In the genomic region with DNA sequence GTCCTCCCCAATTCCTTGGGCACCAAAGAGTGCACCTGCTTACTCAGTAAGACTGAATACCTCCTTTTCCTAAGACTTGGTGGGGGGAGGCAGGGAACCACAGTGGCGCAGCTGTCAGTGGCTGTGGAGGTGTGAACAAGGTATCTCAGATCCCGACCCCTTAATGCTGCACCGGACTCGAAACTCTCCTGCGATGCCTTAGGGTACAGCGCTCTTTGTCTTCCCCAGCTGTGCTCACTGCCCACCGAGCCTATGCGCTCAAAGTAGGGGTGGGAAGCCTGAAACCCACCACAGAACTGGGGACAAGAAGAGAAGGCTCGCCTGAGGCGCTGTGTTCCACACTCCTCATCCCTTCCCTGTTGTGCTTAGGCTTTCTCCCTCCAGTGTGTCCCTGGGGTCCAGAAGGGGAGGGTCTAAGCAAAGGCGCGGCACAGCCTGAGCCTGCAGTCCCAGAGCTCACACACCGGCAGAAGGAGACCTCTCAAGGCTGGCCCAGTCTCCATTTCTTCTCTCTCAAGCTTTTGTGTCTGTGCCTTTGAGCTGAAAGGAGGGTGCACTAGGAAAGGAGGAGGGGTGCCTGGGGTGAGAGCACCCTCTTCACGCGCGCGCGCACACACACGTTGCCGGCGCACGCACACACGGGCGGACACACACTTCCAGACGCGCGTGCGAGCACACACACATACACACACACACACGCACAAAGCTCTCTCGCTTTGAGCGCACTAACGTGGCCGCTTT, we compare ENCODE assay signal across 10 mouse cellular contexts. TPM values are rescaled to one million over a fixed set of nuclear protein-coding genes. Genes with fewer than 3 reads are reported as not detected.
DNase-seq lines count a peak whose midpoint lies in the region; ATAC-seq and TF ChIP-seq lines count a peak whose summit lies in the region.
"Had no signal": no experiment of that assay in that cellular context is flagged by ENCODE, and none has a peak within 500 bp of the region (broad histone marks: within the 10 kb centered on the region; RNA-seq: fewer than 3 reads in every experiment).

Gene Rab33a, plus strand, starts transcription at position 478 of the 741 bp plus-strand sequence.

- ATAC-seq in kidney, embryonic 14.5 days (ENCODE audit: low FRiP score, low TSS enrichment): peak; percentile 80
- peak; percentile 67 for ATAC-seq in forebrain, embryonic 14.5 days
- ATAC-seq in intestine, postnatal 0 days: 0 out of 2 replicates have a peak, but pooled peaks have one; percentile 6
- ATAC-seq in liver, postnatal 0 days: no peak
- ATAC-seq: Patski had no signal

- no peak for TF ChIP-seq EP300 in liver, postnatal 0 days (IDR thresholded peaks at IDR 0.05; ENCODE audit: low read depth)

- DNase-seq in kidney, adult 11 months: no peak
- DNase-seq in brain, embryonic 14.5 days (ENCODE audit: low read depth): peak; percentile 83
- peak; percentile 75 for DNase-seq in forebrain, embryonic 14.5 days (ENCODE audit: low spot score)
- no peak for DNase-seq in liver, postnatal 0 days
- DNase-seq in right cerebral cortex, postnatal 36 days (ENCODE audit: low spot score in 2 of 2): peak; percentile 42 to 46
- DNase-seq in spleen, postnatal 4 days (ENCODE audit: low spot score in 2 of 2): no peak

- no peak for TF ChIP-seq CTCF in brain, embryonic 14.5 days (IDR thresholded peaks at IDR 0.05; ENCODE audit: borderline replicate concordance, extremely low read depth, insufficient read depth, insufficient read length)
- TF ChIP-seq CTCF in intestine, postnatal 0 days (IDR thresholded peaks at IDR 0.05; ENCODE audit: low read depth): no peak
- TF ChIP-seq CTCF in liver, postnatal 0 days (IDR thresholded peaks at IDR 0.05; ENCODE audit: low read depth): no peak

- WGBS in kidney, embryonic 14.5 days: 23% methylated on average over 33 of the region's 33 CpGs
- 38% methylated on average over 33 of the region's 33 CpGs for WGBS in forebrain, embryonic 14.5 days
- WGBS in intestine, postnatal 0 days: 29% methylated on average over 33 of the region's 33 CpGs
- 23% methylated on average over 32 of the region's 33 CpGs for WGBS in liver, postnatal 0 days (ENCODE audit: insufficient replicate concordance)

- H3K27me3 ChIP-seq in kidney, embryonic 14.5 days (ENCODE audit: control insufficient read depth, insufficient read depth, low read length): no peaks in the 10 kb centered on the region
- H3K27me3 ChIP-seq in forebrain, embryonic 14.5 days (replicated peaks; ENCODE audit: control insufficient read depth, insufficient read depth, low read length): no peaks in the 10 kb centered on the region
- H3K27me3 ChIP-seq in intestine, postnatal 0 days (replicated peaks; ENCODE audit: control insufficient read depth, insufficient read depth, low read length): no peaks in the 10 kb centered on the region
- peaks cover 11% of the 10 kb centered on the region; the same call in 1 of the 2 replicates for H3K27me3 ChIP-seq in liver, postnatal 0 days (ENCODE audit: insufficient read depth, low read length)
- H3K27me3 ChIP-seq: Patski had no signal

- no peak for TF ChIP-seq POLR2A in brain, embryonic 14.5 days (IDR thresholded peaks at IDR 0.05; ENCODE audit: borderline replicate concordance, extremely low read depth, insufficient read depth, insufficient read length, poor library complexity, severe bottlenecking)

- H3K4me3 ChIP-seq in kidney, embryonic 14.5 days (ENCODE audit: low read length): peak within 1 kb of the TSS; percentile 40
- H3K4me3 ChIP-seq in forebrain, embryonic 14.5 days (ENCODE audit: low read depth, low read length): peak within 1 kb of the TSS; percentile 45
- H3K4me3 ChIP-seq in intestine, postnatal 0 days (ENCODE audit: low read depth, low read length): peak within 1 kb of the TSS; percentile 36
- peak within 1 kb of the TSS; percentile 35 for H3K4me3 ChIP-seq in liver, postnatal 0 days (ENCODE audit: low read depth, low read length)
- H3K4me3 ChIP-seq: myocyte had no signal

- H3K9me3 ChIP-seq in kidney, embryonic 14.5 days (ENCODE audit: control insufficient read depth, low read length): no peaks in the 10 kb centered on the region
- H3K9me3 ChIP-seq in forebrain, embryonic 14.5 days (replicated peaks; ENCODE audit: control insufficient read depth, low read length): no peaks in the 10 kb centered on the region
- no peaks in the 10 kb centered on the region for H3K9me3 ChIP-seq in intestine, postnatal 0 days (ENCODE audit: control insufficient read depth)
- H3K9me3 ChIP-seq in liver, postnatal 0 days (ENCODE audit: low read length): no peaks in the 10 kb centered on the region

- H3K4me2 ChIP-seq in kidney, embryonic 14.5 days (replicated peaks; ENCODE audit: low read depth, low read length): peak within 1 kb of the TSS; percentile 63
- peak within 1 kb of the TSS; percentile 67 for H3K4me2 ChIP-seq in forebrain, embryonic 14.5 days (ENCODE audit: low read length)
- peak within 1 kb of the TSS; percentile 69 for H3K4me2 ChIP-seq in intestine, postnatal 0 days (replicated peaks; ENCODE audit: low read depth)
- H3K4me2 ChIP-seq in liver, postnatal 0 days (ENCODE audit: low read depth, low read length): peak within 1 kb of the TSS; percentile 70

- H3K27ac ChIP-seq in kidney, embryonic 14.5 days (ENCODE audit: low read depth, low read length): no peak within 1 kb of the TSS
- H3K27ac ChIP-seq in forebrain, embryonic 14.5 days (ENCODE audit: low read depth, low read length): peak within 1 kb of the TSS; percentile 95
- no peak within 1 kb of the TSS for H3K27ac ChIP-seq in intestine, postnatal 0 days (ENCODE audit: low read depth, low read length)
- H3K27ac ChIP-seq in liver, postnatal 0 days (ENCODE audit: low read depth): no peak within 1 kb of the TSS

- no peaks in the 10 kb centered on the region for H3K4me1 ChIP-seq in kidney, embryonic 14.5 days (ENCODE audit: control insufficient read depth, insufficient read depth, low read length)
- peaks cover 2% of the 10 kb centered on the region; the same call in 1 of the 2 replicates for H3K4me1 ChIP-seq in forebrain, embryonic 14.5 days (ENCODE audit: control insufficient read depth, insufficient read depth, low read length)
- no peaks in the 10 kb centered on the region for H3K4me1 ChIP-seq in intestine, postnatal 0 days (replicated peaks; ENCODE audit: control insufficient read depth, insufficient read depth, low read length)
- H3K4me1 ChIP-seq in liver, postnatal 0 days (ENCODE audit: insufficient read depth): no peaks in the 10 kb centered on the region

- peak within 1 kb of the TSS; percentile 47 for H3K9ac ChIP-seq in kidney, embryonic 14.5 days (ENCODE audit: low read depth, low read length)
- H3K9ac ChIP-seq in forebrain, embryonic 14.5 days (ENCODE audit: low read length): peak within 1 kb of the TSS; percentile 78
- 0 out of 2 replicates have a peak within 1 kb of the TSS, but pooled peaks have one; percentile 26 for H3K9ac ChIP-seq in intestine, postnatal 0 days (ENCODE audit: low read depth, low read length)
- H3K9ac ChIP-seq in liver, postnatal 0 days (replicated peaks): no peak within 1 kb of the TSS

- H3K36me3 ChIP-seq in kidney, embryonic 14.5 days (ENCODE audit: control insufficient read depth, insufficient read depth, low read length): no peaks in the 10 kb centered on the region
- no peaks in the 10 kb centered on the region for H3K36me3 ChIP-seq in forebrain, embryonic 14.5 days (ENCODE audit: control insufficient read depth, insufficient read depth, low read length)
- no peaks in the 10 kb centered on the region for H3K36me3 ChIP-seq in intestine, postnatal 0 days (ENCODE audit: control insufficient read depth, insufficient read depth)
- no peaks in the 10 kb centered on the region for H3K36me3 ChIP-seq in liver, postnatal 0 days (replicated peaks; ENCODE audit: insufficient read depth, low read length)

RNA-seq across cellular contexts. Expression of gene Rab33a, which starts in this region (rescaled TPM):
- 2.4 and 4.1 TPM in 2 replicates for polyA plus RNA-seq in kidney, embryonic 14.5 days (2014; fragmentation: Nextera tagmentation; extraction: Ambion mirVana)
- polyA plus RNA-seq in brain, embryonic 14.5 days (2012; rRNA removed): 77.5 and 78.9 TPM in 2 replicates
- polyA plus RNA-seq in forebrain, embryonic 14.5 days (2014; fragmentation: Nextera tagmentation; extraction: Ambion mirVana): 74.8 and 84.5 TPM in 2 replicates
- polyA plus RNA-seq in intestine, postnatal 0 days (2015; fragmentation: Nextera tagmentation; extraction: Ambion mirVana): 1.6 and 2.4 TPM in 2 replicates
- 0.18 and 0.21 TPM in 2 replicates for polyA plus RNA-seq in liver, postnatal 0 days (2015; fragmentation: Nextera tagmentation; extraction: Ambion mirVana)

Comparison
In these comparisons a context has a peak if more than half of its experiments do, and no peak if none do; other contexts are left out.
1. RNA of gene Rab33a (polyA plus RNA-seq): 77.5 to 78.9 TPM in brain, embryonic 14.5 days and 74.8 to 84.5 TPM in forebrain, embryonic 14.5 days; 2.4 to 4.1 TPM in kidney, embryonic 14.5 days, 1.6 to 2.4 TPM in intestine, postnatal 0 days and 0.18 to 0.21 TPM in liver, postnatal 0 days; every median in the first group is over 10 times any median in the second.
2. DNase-seq: peak in brain, embryonic 14.5 days (single experiment), forebrain, embryonic 14.5 days (single experiment) and right cerebral cortex, postnatal 36 days (2 of 2); none in kidney, adult 11 months (single experiment), liver, postnatal 0 days (single experiment) and spleen, postnatal 4 days (0 of 2).
3. Peak in every context shown above with its lines, with median percentiles within 50 percentile points of each other: H3K4me2 ChIP-seq and H3K4me3 ChIP-seq.